Mouse (Mus musculus): ENCODE results near the gene Bmp6.

- TF ChIP-seq GATA1 (IDR thresholded peaks at IDR 0.05; ENCODE audit: borderline replicate concordance, low read length) (no peak), FLI1 (IDR thresholded peaks at IDR 0.05; ENCODE audit: low read length) (no peak)
These were observed 164.9 kb downstream of the Bmp6 start for GRCm38 (mm10) chr13:38509681-38510341.
